Mouse (Mus musculus) CH12.LX (cell line): Measurements from ENCODE around the gene Gm37240.

ENCODE experiments used
- BHLHE40 ChIP-seq: IDR thresholded peaks from 2 replicates; pipeline ENCODE4 v1.6.1; 2011; ENCODE audit warnings: mild to moderate bottlenecking, low read depth, low read length, improper control_type of control experiment
- CHD2 ChIP-seq: IDR thresholded peaks from 2 replicates; pipeline ENCODE4 v1.6.1; 2011; ENCODE audit warnings: low read length, improper control_type of control experiment
- CTCF ChIP-seq, 2 experiments: IDR thresholded peaks in 1 of 2; conservative IDR thresholded peaks in 1 of 2; 2 replicates each; pipeline ENCODE4 v1.5.1; 2011 to 2012; ENCODE audit warnings: low read depth in 2 of 2, low read length in 2 of 2, improper control_type of control experiment in 1 of 2, inconsistent platforms in 1 of 2, mild to moderate bottlenecking in 1 of 2, moderate library complexity in 1 of 2
- KAT2A ChIP-seq: IDR thresholded peaks from 2 replicates; pipeline ENCODE4 v1.6.1; 2012; ENCODE audit warnings: low read length, improper control_type of control experiment, inconsistent platforms; ENCODE audit not compliant: insufficient replicate concordance
- MAFK ChIP-seq: IDR thresholded peaks from 2 replicates; pipeline ENCODE4 v1.6.1; 2011; ENCODE audit warnings: low read length, improper control_type of control experiment; ENCODE audit not compliant: insufficient replicate concordance
- POLR2A ChIP-seq: IDR thresholded peaks from 2 replicates; pipeline ENCODE4 v1.6.1; 2011; ENCODE audit warnings: low read depth, mild to moderate bottlenecking, improper control_type of control experiment, low read length
- RAD21 ChIP-seq: IDR thresholded peaks from 2 replicates; pipeline ENCODE4 v1.6.1; 2011; ENCODE audit warnings: low read depth, mild to moderate bottlenecking, low read length, improper control_type of control experiment, moderate library complexity
- SMC3 ChIP-seq: IDR thresholded peaks from 2 replicates; pipeline ENCODE4 v1.6.1; 2011; ENCODE audit warnings: low read depth, low read length, improper control_type of control experiment
- UBTF ChIP-seq: IDR thresholded peaks from 2 replicates; pipeline ENCODE4 v1.6.1; 2012; ENCODE audit warnings: low read depth, mild to moderate bottlenecking, inconsistent platforms, low read length, improper control_type of control experiment, moderate library complexity
- USF1 ChIP-seq: IDR thresholded peaks from 2 replicates; pipeline ENCODE4 v1.6.1; 2014; ENCODE audit warnings: low read depth, mild to moderate bottlenecking, inconsistent platforms, low read length, improper control_type of control experiment
- USF2 ChIP-seq: conservative IDR thresholded peaks from 2 replicates; pipeline ENCODE4 v1.6.1; 2011; ENCODE audit warnings: low read depth, low read length, improper control_type of control experiment

DNA sequence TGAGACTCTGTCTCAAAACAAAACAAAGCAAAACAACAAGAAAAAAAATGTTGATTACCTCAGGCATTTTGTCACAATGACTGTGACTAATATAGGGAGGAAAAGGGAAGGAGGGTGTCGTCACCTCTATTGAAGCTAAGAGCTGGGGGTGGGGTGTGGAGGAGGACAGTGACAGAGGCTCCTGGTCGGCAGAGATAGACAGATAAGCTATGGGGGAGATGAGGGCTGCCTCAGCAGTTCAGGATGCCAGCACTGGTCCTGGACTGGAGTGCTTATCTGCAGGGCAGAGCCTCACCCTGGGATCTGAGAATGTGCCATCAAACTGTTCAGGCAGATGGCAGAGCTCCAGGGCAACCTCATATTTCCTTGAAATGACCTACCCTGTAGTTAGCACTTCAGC lies 1115.3 kb downstream of the Gm37240 start:
- TF ChIP-seq UBTF (no peak), RAD21 (no peak), BHLHE40 (no peak), MAFK (no peak), USF2 (no peak), CTCF (conservative IDR thresholded peaks at IDR 0.05 in 1 of 2, IDR thresholded peaks at IDR 0.05 in 1 of 2; ENCODE audit: low read depth in 2 of 2, low read length in 2 of 2) (no peak), USF1 (no peak), SMC3 (no peak), POLR2A (no peak), CHD2 (no peak), KAT2A (no peak)
